Mouse (Mus musculus): ENCODE measurements at regions not wholly inside any gene's neighbourhood (a gene's known extent, or its start where the extent isn't known, plus 50 kb on each side); places are given as distances from the start of the nearest gene placed in this dataset.

- in situ Hi-C loops (cut with MboI, MseI) = no loop called here
Measured at GRCm38 (mm10) chr10:8948227-8948626, 62.4 kb upstream of the Sash1 start.

GRCm38 (mm10) chr10:8945195-8945751, 59.4 kb upstream of the Sash1 start:
- in situ Hi-C loops (cut with MboI, MseI) = no loop called here

- in situ Hi-C loops (cut with MboI, MseI) = no loop called here
Measured at GRCm38 (mm10) chr10:8944586-8944985, 58.7 kb upstream of the Sash1 start.

GRCm38 (mm10) chr10:8943698-8944097, 57.8 kb upstream of the Sash1 start:
- in situ Hi-C loops (cut with MboI, MseI) = no loop called here

- in situ Hi-C loops (cut with MboI, MseI) = no loop called here
Measured at GRCm38 (mm10) chr10:8942967-8943471, 57.1 kb upstream of the Sash1 start.

GRCm38 (mm10) chr10:8936369-8936768, 50.5 kb upstream of the Sash1 start:
- in situ Hi-C loops (cut with MboI, MseI) = no loop called here

All from T-helper 2 cell (primary cell).